Mouse (Mus musculus) testis, postnatal 10 days (tissue): ENCODE measurements at regions not wholly inside any gene's neighbourhood (a gene's known extent, or its start where the extent isn't known, plus 50 kb on each side); places are given as distances from the start of the nearest gene placed in this dataset.

Experiments
- DNase-seq: peaks from one replicate; pipeline ENCODE4 v3.0.0; 2021; ENCODE audit warnings: low spot score

DNA sequence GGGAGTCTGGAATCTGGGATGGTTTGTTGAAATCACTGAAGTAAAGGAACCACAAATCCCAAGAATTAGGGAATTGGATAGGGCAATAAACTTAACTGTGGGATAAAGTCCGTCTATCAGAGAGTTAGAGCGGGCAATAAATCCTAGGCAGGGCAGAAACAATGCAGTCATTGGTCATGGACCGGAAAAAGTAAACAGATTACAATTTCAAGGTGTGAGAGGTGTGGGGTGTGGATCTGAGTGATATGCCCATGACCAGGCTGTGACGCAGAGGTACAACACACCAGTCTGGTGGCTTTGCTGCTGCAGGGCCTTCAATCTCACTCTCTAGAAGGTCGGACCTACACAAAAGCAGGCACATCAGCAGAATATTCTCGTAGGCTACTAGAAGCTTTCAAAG, 206.1 kb upstream of the Klf14 start:
- no peak for DNase-seq

DNA sequence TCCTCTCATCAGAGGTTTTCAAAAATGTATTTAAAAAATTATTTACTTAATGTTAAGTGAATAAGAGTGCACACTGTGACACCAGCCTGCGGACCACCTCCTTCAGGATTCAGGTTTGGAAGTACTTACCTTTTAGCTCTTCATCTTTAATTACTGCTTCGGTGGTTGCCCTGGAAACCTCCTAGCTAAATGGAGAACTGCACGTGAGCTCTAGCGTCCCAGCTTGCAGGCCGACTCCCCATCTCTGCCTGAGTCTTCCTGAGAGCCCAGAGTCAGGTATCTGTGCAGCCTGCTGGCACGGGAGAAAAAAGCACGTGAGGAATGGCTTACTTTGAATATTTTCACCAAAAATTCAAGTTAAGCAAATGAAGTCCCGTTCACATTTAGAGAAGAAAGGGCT, 207.5 kb upstream of the Klf14 start:
- no peak for DNase-seq

DNA sequence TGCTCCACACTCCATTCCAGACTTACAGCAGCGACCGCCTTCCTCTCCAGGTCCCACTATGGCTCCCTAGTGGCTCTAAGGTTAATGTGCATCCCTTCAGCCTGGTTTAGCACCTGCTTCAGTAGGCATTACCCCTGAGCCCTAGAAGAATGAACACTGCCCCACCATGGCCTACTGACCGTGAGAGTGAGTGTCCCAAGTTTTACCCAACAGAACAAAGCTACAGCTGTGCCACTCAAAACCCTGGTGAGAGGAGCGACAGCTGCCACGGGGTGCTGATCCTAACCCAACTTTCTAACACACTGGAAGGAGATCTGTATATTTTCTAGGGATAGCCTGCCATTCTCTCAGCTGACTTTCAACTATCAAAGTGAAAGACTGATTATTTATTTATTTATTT, 208.9 kb upstream of the Klf14 start:
- DNase-seq = no peak

DNA sequence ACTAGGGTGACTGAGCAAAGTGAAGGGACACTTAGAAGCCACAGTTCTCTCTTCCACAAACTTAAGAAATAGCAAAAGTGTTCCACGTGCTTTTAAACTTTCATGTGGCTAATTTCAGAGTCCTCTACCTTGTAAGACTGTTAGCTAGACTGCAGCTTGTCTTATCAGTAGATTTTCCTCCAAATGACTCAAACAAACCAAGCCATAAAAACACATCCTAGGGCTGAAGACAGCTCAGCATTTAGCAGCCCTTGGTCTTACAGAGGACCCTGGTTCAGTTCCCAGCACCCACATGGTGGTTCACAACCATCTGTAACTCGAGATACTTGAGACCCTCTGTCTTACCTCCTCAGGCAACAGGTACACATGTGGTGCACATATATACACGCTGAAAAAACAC, 209.9 kb upstream of the Klf14 start:
- DNase-seq = no peak

DNA sequence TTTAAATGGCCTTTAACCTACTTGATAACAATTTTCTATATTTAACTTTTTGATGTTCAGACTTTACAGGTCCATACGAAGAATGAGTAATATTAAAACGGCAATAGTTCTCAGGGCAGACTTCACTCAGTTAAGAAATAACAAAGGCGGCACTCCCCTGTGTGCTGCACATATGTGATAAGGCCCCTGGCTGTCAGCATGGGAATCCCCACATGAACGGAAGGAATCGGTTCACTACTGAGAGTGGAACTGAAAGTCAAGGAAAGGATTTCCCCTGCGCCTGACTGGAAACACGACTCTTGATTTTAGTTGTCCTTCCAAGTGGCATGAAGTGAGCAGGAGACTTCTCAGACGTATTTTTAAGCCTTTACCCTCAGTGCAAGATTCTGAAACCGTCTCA, 210.5 kb upstream of the Klf14 start:
- DNase-seq = no peak

DNA sequence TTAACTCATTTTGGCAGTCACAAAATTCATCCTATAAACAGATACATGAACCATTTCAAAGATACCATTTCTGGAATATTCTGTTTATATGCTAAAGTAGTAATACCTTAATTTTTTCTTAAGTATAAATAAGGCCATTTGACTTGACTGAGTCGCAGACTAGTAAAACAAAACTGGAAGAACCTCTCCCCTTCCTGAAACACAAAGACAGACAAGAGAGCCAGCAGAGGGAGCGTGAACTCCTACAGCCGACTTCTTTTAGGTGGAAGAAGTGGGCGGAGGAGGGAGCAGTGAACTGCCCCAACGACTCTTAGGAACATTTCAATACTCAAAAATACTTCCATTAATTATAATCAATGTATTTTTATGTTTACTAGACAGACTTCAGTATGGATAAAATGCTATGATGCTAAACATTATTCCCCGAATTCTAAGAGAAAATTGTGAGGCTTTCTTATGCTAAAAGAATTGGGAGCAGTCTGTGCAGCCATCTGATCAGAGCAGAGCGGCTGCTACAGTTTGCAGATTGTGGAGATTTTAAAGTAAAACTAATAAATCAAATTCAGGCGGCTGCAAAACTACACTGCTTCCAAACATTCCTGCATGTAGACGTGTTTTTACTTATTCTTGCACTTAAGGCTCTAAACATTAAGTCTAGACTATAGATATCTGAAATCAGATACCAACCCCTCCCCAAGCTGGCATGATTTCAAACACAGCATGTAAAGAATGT, 211.2 kb upstream of the Klf14 start:
- no peak for DNase-seq

DNA sequence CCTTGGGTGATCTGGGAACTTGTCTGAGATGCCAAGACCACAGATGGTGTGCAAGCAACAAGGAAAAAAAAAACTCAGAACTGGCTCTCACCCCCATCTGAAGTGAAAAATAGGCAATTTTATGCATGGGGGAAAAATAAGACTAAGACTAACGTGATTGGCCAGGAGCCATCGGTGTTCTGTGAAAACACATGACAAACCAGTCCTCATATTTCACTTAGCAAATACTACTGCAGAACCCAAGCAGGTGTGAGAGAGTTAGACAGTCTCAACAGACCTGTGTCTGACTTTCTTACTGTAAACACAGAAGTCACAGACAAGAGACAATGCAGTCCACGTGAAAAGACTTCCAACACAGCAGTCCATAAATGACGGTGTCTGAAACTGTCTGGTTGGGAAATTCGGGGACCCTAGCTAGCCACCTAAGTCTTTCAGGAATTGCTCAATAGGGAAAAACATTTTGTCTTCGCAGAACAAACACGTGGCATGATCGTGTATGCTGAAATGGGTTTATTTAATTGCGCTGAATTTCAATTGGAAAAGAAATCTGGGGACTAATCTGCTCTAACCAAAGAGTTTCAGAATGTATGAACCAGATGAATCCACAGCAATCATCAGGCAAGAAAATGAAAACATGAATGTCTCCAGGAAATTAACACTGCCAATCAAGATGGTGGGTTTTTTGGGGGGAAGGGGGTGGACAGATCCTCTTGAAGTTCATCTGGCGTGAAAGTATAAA, 213.1 kb upstream of the Klf14 start:
- no peak for DNase-seq

DNA sequence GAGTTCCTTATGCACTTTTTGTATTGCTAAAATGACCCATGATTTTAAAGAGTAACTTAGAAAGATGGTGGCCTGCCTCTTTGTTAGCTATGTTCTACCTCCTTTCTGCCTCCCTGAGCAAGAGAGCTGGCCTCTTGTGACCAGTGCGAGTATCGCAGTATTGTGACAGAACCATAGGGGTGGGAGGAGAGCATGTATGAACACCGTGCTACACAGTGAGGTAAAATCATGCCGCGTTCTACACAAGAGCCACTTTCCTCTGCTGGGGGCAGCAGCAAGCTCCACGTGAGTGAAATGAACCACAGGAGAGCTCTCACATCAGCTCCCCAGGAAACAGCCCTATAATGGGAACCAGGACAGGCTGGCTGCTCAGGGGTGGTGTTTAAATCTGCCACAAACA, 216.9 kb upstream of the Klf14 start:
- no peak for DNase-seq

DNA sequence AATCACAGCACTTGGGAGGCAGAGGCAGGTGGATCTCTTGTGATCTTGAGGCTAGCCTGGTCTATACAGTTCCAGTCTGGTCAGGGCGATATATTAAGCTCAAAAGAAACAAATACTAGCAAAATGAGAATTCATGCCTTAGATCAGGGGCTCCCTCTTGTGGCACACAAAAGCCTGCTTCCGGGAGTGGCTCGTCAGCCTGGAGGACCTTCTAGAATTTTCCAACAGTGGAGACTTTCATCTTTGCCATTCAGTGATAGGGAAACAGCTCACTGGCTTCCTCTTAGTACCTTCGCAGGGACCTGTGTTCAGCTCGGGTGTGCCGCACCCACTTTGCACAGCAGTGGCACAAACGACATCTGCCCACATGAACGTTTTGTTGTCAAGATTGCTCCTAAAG, 217.5 kb upstream of the Klf14 start:
- DNase-seq = peak; percentile 73

DNA sequence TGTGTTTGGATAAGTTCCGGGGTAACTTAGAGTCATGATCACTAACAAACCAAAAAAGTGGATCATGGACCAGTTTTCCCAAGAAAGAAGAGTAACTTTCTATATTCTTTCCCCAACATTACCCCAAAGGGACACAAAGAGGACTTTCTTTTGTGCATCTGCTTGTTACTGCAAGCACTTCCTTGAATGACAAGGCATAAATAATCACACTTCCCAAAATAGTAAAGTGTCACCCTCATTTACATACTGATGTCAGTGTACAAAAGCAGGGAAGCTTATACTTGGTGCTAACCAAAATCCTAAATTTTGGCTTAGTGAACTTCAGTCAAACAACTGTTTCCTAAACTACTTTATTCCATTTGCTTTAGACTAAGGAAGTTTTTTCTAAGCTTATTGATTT, 218.0 kb upstream of the Klf14 start:
- DNase-seq = no peak

DNA sequence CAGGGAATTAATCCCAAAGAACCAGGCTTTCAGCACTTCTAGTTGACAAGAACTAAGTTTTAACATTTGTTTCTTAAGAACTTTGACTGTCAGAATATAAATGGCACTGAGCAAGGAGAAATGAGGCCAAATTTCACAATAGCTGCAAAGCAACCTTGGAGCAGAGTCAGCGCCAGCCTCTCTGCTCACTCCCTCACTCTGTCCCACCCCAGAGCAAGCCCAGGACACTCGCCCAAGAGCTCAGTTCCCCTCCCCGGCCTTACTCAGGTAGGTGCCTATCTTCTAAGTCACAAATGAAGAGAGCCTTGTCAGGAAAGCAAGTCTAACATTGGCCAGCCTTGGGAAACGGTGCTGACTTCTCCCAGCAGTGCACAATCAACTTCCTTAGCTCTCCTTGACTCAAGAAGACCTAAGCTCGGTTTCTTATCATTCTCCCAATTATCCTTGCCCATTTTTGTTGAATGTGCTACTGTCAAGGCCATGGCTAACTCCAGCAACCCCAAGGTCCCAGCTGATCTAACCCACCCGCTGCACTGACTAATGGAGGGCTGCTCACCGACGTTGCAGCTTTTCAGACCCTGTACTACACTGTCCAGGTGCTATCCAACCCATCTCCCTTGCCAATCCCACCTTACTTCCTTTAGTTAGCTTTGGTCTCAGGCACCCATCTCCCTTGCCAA, 219.5 kb upstream of the Klf14 start:
- DNase-seq = no peak

DNA sequence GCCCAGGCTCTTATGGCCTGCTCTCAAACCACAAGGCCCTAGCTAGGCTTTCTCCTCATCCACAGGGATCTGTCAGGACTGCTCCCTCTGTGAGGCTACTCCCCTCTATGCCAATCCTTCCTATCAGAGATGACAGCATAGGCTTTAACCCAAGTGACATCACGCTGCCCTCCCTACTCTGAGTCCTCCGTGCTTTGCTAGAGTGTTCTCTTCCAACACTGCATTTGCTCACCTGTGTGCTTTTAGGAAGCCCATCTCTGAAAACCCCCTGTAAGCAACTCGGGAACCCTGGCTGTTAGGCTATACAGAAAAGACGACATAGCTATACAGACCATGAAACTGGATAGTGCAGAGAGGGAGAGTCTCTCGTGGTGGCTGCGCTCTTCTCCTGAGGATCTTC, 216.3 kb upstream of the Mkln1 start:
- DNase-seq = no peak

DNA sequence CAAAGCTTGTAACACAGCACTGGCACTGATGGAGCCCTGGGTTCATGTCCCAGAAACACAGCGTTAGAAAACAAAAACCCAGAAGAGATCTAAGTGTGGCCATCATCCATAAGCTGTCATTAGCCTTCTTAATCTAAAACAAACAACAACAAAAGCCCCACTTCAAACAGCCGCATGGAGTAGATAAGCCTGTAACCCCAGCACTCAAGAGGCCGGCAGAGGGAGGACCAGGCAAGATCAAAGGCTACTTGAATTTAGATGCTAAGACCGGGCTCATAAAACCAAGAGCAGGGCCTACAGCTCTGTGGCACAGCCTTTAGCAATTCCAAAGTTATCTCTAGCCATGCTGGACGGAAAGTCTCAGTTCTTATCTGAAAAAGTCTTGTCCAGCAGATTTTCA, 215.4 kb upstream of the Mkln1 start:
- DNase-seq = no peak

DNA sequence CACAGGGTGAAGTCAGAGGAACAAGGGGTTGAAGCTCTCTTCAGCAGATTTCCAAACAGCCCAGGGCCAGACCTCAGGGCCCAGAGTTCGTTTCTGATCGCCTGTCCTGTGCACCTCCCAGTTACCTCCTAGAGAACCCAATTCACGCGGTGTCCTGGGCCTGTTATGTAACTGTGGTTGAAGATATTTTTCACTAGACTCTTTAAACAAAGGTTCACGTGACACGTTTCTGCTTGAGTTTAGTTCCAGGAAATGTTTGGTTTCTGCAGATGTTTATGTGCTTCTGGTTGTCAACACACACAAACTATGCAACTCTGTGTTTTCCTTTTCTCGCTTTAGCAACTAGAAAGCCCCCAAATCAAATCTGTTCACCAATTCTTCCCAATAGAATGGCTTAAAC, 214.0 kb upstream of the Mkln1 start:
- DNase-seq = no peak

DNA sequence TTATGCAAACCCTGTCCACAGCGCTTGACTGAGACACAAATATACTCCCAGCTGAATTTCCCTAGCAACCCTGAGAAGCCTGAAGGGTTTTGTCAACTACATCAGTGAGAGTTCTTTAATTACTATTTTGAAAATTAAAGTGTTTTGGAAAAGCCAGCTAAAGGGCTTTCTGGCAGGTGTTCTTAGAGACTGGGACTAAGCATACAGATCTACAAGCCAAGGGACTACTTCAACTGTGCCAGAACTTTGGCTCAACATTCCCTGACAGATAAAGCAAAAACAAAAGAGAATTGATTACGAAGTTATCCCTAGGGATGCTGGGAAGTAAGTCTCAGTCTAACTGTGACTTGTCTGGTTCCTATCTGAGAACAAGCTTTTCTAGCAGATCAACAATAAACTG, 213.4 kb upstream of the Mkln1 start:
- no peak for DNase-seq

DNA sequence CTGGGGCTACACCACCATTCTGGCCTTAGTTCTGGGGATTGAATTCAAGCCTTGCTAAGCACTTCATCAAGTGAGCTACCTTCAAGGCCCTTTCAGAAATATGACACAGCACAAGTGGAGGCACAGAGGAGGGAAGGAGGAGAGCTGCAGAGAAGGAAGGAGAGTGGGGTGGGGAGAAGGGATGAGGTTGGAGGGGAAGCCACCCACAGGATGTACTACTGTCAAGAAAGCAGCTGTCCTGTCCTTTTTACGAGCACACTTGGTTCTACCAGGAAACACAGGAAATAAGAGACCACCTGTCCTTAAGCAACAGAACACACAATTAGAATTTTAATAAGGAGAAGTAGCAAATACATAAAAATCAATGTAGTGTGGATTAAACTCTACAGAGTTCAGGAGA, 210.5 kb upstream of the Mkln1 start:
- DNase-seq = no peak

DNA sequence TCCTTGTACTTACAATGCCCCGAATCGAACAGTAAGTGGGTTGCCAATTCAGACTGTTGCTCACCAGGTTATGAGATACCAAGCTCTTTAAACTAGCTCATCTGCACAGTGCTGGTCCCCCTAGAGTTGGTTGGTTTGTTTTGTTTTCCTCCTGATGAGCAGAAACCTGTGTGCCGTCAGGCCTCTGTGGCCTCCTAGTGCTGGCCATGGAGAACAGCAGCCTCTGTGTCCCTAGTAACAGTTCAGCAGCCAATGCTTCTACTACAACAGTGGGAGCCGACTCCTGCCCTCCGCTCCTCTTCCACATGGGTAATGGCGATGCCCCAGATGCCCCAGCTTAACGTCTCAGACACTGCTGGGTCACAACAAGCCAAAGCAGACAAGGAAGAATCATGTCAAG, 209.5 kb upstream of the Mkln1 start:
- no peak for DNase-seq

DNA sequence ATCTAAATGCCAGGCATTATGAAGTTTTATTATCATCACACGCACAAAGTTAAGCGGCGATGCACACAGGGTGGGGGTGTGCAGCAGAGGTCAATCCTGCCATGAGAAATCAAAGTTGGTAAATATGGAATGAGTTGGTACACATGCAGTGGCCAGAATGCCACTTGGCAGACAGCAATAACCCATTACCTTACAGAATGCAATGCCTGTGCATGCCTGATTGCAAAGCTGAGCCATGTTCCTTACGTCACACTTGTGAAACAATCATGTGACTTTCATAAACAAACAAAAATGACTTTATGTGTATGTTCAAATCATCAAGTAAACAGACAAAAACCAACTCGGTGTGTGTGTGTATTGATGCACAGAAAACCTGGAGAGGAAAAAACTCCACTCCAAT, 208.5 kb upstream of the Mkln1 start:
- no peak for DNase-seq

DNA sequence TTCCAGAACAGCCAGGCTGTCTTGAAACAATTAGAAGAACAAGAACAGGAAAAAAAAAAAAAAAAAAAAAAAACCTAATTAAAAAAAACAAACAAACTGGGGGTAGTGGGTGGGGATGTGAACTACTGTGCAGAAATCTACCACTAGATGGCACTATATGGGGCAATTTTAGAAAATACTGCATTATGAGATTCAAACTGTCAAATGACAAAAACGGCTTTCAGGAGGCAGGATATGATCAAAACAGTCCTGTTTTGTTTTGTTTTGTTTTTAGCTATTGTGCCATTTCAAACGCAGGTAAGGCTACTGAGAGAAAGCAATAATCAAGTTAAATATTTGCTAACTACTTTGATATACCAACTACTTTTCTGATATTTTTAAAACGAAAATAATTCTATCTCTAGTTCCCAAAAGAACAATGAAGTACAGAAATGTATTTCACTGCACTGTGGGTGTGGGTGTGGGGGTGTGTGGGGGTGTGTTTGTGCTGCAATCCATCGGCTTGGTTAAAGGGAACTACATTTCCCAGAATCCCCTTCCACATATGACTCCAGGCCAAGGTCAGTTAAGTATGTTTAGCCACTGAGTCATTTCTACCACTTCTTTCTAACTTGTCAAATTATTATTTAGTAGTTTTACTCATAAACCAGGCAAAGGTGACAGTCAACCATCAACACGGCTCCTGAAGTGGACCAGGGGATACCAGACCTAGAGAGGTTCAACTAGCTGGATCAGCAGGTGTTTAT, 207.7 kb upstream of the Mkln1 start:
- DNase-seq = no peak

DNA sequence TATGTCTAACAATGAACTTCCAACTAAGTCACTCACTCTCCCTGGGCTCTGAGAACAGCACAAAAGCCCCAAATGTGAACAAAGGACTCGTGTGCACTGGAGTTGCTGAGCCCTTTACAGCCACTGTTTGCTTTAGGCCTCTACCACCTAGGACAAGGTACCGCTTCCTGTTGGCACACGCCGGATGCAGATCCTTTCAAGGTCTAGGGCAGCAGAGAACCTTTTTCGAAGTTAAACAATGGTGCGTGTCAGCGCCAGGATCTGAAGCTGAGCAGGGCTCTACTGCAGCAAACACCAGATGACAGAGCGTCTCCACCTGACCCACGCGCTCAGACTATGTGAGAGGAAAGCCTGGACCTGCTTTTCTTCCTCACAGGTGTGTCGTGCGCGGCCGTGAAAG, 207.0 kb upstream of the Mkln1 start:
- DNase-seq = no peak

DNA sequence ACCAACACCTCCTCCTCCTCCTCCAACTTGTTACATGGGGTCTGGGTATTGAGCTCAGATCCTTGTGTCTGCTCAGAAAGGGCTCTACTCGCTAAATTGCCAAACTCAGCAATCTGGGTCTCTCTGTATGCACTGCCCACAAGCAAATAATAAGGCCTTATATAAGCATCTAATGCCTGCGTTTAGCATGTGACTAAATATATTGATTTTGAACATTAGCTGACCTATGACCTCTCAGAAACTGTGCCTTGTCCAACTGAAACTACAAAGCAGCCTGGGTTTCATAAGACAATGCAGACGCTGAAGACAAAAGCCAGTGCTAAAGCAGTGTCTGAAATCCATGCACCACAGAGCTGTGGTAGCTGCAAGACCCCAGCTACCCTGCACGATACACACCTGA, 206.3 kb upstream of the Mkln1 start:
- no peak for DNase-seq

DNA sequence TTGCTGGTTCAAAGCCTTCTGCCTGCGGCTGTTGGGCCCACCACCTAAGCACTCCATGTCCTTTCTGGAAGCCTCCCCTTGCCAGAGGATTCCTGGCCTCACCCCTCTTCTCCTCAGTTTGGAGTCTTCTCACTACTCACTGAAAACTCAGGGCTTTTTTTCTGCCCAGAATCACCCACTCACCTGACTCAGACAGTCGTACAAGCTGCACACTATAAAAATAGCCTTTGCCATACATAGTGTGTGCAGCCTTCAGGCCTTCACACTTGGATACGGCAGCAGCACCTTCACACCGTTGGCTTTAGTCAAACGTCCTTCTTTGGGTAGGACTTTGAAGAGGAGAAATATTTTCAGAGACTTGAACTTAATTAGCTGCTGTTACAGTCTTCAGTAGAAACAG, 205.3 kb upstream of the Mkln1 start:
- no peak for DNase-seq
